ENCODE assay signal across 18 mouse cellular contexts in genomic region chr12:28800891-28801290, GRCm38 (mm10). TPM values are rescaled to one million over a fixed set of nuclear protein-coding genes. Genes with fewer than 3 reads are reported as not detected.
A peak's percentile ranks its signal among the peaks of the same experiment; 100 is the strongest.
DNase-seq lines count a peak whose midpoint lies in the region; ATAC-seq and TF ChIP-seq lines count a peak whose summit lies in the region.
"Had no signal": no experiment of that assay in that cellular context is flagged by ENCODE, and none has a peak within 500 bp of the region (broad histone marks: within the 10 kb centered on the region; RNA-seq: fewer than 3 reads in every experiment).

No protein-coding gene starts in this region.

- no peaks in the 10 kb centered on the region for H3K36me3 ChIP-seq in forebrain, embryonic 14.5 days (ENCODE audit: control insufficient read depth, insufficient read depth, low read length)
- H3K36me3 ChIP-seq in forebrain, postnatal 0 days (ENCODE audit: insufficient read depth) = no peaks in the 10 kb centered on the region
- H3K36me3 ChIP-seq in liver, embryonic 15.5 days (replicated peaks) = no peaks in the 10 kb centered on the region
- H3K36me3 ChIP-seq in macrophage (ENCODE audit: inconsistent target) = no peaks in the 10 kb centered on the region
- H3K36me3 ChIP-seq: embryonic facial prominence, embryonic 15.5 days; midbrain, embryonic 12.5 days had no signal

- H3K4me3 ChIP-seq in forebrain, embryonic 14.5 days (ENCODE audit: low read depth, low read length) = no peak overlapping the region
- H3K4me3 ChIP-seq in forebrain, postnatal 0 days (ENCODE audit: low read depth, low read length) = no peak overlapping the region
- no peak overlapping the region for H3K4me3 ChIP-seq in liver, embryonic 15.5 days (replicated peaks)
- no peak overlapping the region for H3K4me3 ChIP-seq in brown adipose tissue, adult 24 weeks (ENCODE audit: insufficient read depth, low read depth, low read length)
- H3K4me3 ChIP-seq in macrophage (ENCODE audit: inconsistent target) = no peak overlapping the region
- H3K4me3 ChIP-seq: embryonic facial prominence, embryonic 15.5 days; liver, embryonic 12.5 days; midbrain, embryonic 12.5 days had no signal

- no peak for TF ChIP-seq CTCF in forebrain, postnatal 0 days (IDR thresholded peaks at IDR 0.05; ENCODE audit: low read depth)

- H3K4me2 ChIP-seq in forebrain, embryonic 14.5 days (ENCODE audit: low read length) = no peak overlapping the region
- H3K4me2 ChIP-seq in forebrain, postnatal 0 days (ENCODE audit: low read depth) = no peak overlapping the region
- no peak overlapping the region for H3K4me2 ChIP-seq in liver, embryonic 15.5 days
- H3K4me2 ChIP-seq: embryonic facial prominence, embryonic 15.5 days; liver, embryonic 12.5 days; lung, embryonic 14.5 days; midbrain, embryonic 12.5 days had no signal

- no peak for DNase-seq in forebrain, embryonic 14.5 days (ENCODE audit: low spot score)
- DNase-seq in forebrain, postnatal 0 days = no peak
- DNase-seq in liver = no peak
- no peak for DNase-seq in right cerebral cortex, postnatal 10 days (ENCODE audit: low spot score in 2 of 2)
- DNase-seq: adrenal gland, postnatal 14 days; embryo, embryonic 11 days; gastrocnemius, postnatal 25 days; kidney, adult 18-20 months; lung, embryonic 14.5 days; thymus, postnatal 36 days had no signal

- H3K27me3 ChIP-seq in forebrain, embryonic 14.5 days (replicated peaks; ENCODE audit: control insufficient read depth, insufficient read depth, low read length) = no peaks in the 10 kb centered on the region
- no peaks in the 10 kb centered on the region for H3K27me3 ChIP-seq in forebrain, postnatal 0 days (ENCODE audit: insufficient read depth, low read length)
- no peaks in the 10 kb centered on the region for H3K27me3 ChIP-seq in liver, embryonic 15.5 days
- H3K27me3 ChIP-seq: CH12.LX; embryonic facial prominence, embryonic 15.5 days; liver, embryonic 12.5 days; midbrain, embryonic 12.5 days had no signal

- H3K9ac ChIP-seq in forebrain, embryonic 14.5 days (ENCODE audit: low read length) = no peak overlapping the region
- H3K9ac ChIP-seq in forebrain, postnatal 0 days = no peak overlapping the region
- no peak overlapping the region for H3K9ac ChIP-seq in liver, embryonic 15.5 days
- H3K9ac ChIP-seq: embryonic facial prominence, embryonic 15.5 days; liver, embryonic 12.5 days; lung, embryonic 14.5 days; midbrain, embryonic 12.5 days had no signal

- peaks cover 25% of the 10 kb centered on the region for H3K4me1 ChIP-seq in forebrain, embryonic 14.5 days (ENCODE audit: control insufficient read depth, insufficient read depth, low read length)
- H3K4me1 ChIP-seq in forebrain, postnatal 0 days (ENCODE audit: insufficient read depth) = 0 out of 2 replicates have a peak, but pooled peaks cover 4% of the 10 kb centered on the region
- H3K4me1 ChIP-seq in liver, embryonic 15.5 days (replicated peaks) = peaks cover 38% of the 10 kb centered on the region
- H3K4me1 ChIP-seq in brown adipose tissue, adult 24 weeks (ENCODE audit: control insufficient read depth, insufficient read depth, insufficient read length, low read length) = peaks cover 18% of the 10 kb centered on the region

- no peaks in the 10 kb centered on the region for H3K9me3 ChIP-seq in forebrain, embryonic 14.5 days (replicated peaks; ENCODE audit: control insufficient read depth, low read length)
- H3K9me3 ChIP-seq in forebrain, postnatal 0 days (ENCODE audit: low read length) = no peaks in the 10 kb centered on the region
- no peaks in the 10 kb centered on the region for H3K9me3 ChIP-seq in liver, embryonic 15.5 days (replicated peaks)
- H3K9me3 ChIP-seq: embryonic facial prominence, embryonic 15.5 days; liver, embryonic 12.5 days; midbrain, embryonic 12.5 days had no signal

- no peaks in the 10 kb centered on the region; the same call in 1 of the 2 replicates for H3K79me2 ChIP-seq in macrophage (ENCODE audit: inconsistent target)

- peak overlapping the region; percentile 60; the same call in 1 of the 2 replicates for H3K27ac ChIP-seq in forebrain, embryonic 14.5 days (ENCODE audit: low read depth, low read length)
- H3K27ac ChIP-seq in forebrain, postnatal 0 days (ENCODE audit: low read depth, low read length) = no peak overlapping the region
- H3K27ac ChIP-seq in liver, embryonic 15.5 days (replicated peaks) = 0 out of 2 replicates have a peak overlapping the region, but pooled peaks have one; percentile 8
- H3K27ac ChIP-seq in brown adipose tissue, adult 24 weeks (replicated peaks; ENCODE audit: low read depth, low read length) = peak overlapping the region; percentile 59
- peak overlapping the region; percentile 55 for H3K27ac ChIP-seq in macrophage
- H3K27ac ChIP-seq: embryonic facial prominence, embryonic 15.5 days; kidney, postnatal 0 days; liver, embryonic 12.5 days had no signal

- 90% methylated on average over 3 of the region's 3 CpGs for WGBS in forebrain, embryonic 14.5 days
- WGBS in forebrain, postnatal 0 days = 85% methylated on average over 3 of the region's 3 CpGs
- 68% methylated on average over 3 of the region's 3 CpGs for WGBS in liver, embryonic 15.5 days (ENCODE audit: insufficient replicate concordance)
- 19% methylated on average over 3 of the region's 3 CpGs for WGBS in macrophage (ENCODE audit: missing documents)

- no peak for ATAC-seq in forebrain, embryonic 14.5 days
- ATAC-seq in forebrain, postnatal 0 days = no peak
- no peak for ATAC-seq in liver, embryonic 15.5 days (ENCODE audit: insufficient read depth)
- ATAC-seq: liver, embryonic 12.5 days had no signal

RNA-seq across cellular contexts. Expression of gene Eipr1, which starts 49.3 kb away (rescaled TPM):
- 80.9 and 87.5 TPM in 2 replicates for polyA plus RNA-seq in forebrain, embryonic 14.5 days (2014; fragmentation: Nextera tagmentation; extraction: Ambion mirVana)
- 60.8 and 63.6 TPM in 2 replicates for total RNA-seq in forebrain, postnatal 0 days (2014; rRNA removed)
- polyA plus RNA-seq in forebrain, postnatal 0 days (2015; fragmentation: Nextera tagmentation; extraction: Ambion mirVana) = 66.6 and 78.7 TPM in 2 replicates
- 27.1 and 31.7 TPM in 2 replicates for polyA plus RNA-seq in liver, embryonic 15.5 days (2015; fragmentation: Nextera tagmentation; extraction: Ambion mirVana)
- polyA plus RNA-seq in brown adipose tissue, adult 24 weeks (2012; ENCODE audit: insufficient read depth, insufficient read length, missing spikeins) = 16.2 and 23.1 TPM in 2 replicates
- 10 to 100 TPM; 18.6 to 42.8 (median 30.7) TPM for total RNA-seq in macrophage (2018; cell fraction: chromatin; rRNA removed)
- 10 to 100 TPM in 25 of 26 experiments, 1 to 10 TPM in 1; 9.5 to 19.6 (median 14.3) TPM for total RNA-seq in macrophage (2018; cell fraction: cytosol; rRNA removed)
- total RNA-seq in macrophage (2018; cell fraction: nucleus; rRNA removed) = 10 to 100 TPM; 12.6 to 33.5 (median 24.4) TPM
- polyA plus RNA-seq in macrophage (2018) = 8.4 to 17.5 TPM (median 16.8 TPM) in 3 replicates

RNA-seq across cellular contexts. Expression of gene Trappc12, which starts 50.6 kb away (rescaled TPM):
- 38.4 and 43.2 TPM in 2 replicates for polyA plus RNA-seq in forebrain, embryonic 14.5 days (2014; fragmentation: Nextera tagmentation; extraction: Ambion mirVana)
- 49.1 and 55.6 TPM in 2 replicates for total RNA-seq in forebrain, postnatal 0 days (2014; rRNA removed)
- polyA plus RNA-seq in forebrain, postnatal 0 days (2015; fragmentation: Nextera tagmentation; extraction: Ambion mirVana) = 32.0 and 37.8 TPM in 2 replicates
- polyA plus RNA-seq in liver, embryonic 15.5 days (2015; fragmentation: Nextera tagmentation; extraction: Ambion mirVana) = 16.7 and 18.1 TPM in 2 replicates
- polyA plus RNA-seq in brown adipose tissue, adult 24 weeks (2012; ENCODE audit: insufficient read depth, insufficient read length, missing spikeins) = 13.4 and 17.6 TPM in 2 replicates
- total RNA-seq in macrophage (2018; cell fraction: chromatin; rRNA removed) = 10 to 100 TPM; 19.4 to 85.0 (median 58.3) TPM
- 10 to 100 TPM; 12.2 to 27.2 (median 19.0) TPM for total RNA-seq in macrophage (2018; cell fraction: cytosol; rRNA removed)
- total RNA-seq in macrophage (2018; cell fraction: nucleus; rRNA removed) = 10 to 100 TPM; 16.4 to 59.1 (median 37.8) TPM
- 18.0 to 21.8 TPM (median 20.5 TPM) in 3 replicates for polyA plus RNA-seq in macrophage (2018)
